Mouse (Mus musculus) heart, postnatal 0 days (tissue): Measurements from ENCODE around the gene Tgoln1. TPM values are rescaled to one million over a fixed set of nuclear protein-coding genes. Genes with fewer than 3 reads are reported as not detected.
A peak's percentile ranks its signal among the peaks of the same experiment; 100 is the strongest.

Experiments
- ATAC-seq: fragments of 200-750 bp; cut with Nextera tagmentation; 2 replicates; pipeline ENCODE4 v1.8.0; 2017; ENCODE audit warnings: low read depth, moderate number of reproducible peaks, moderate library complexity; ENCODE audit not compliant: insufficient read depth
- DNase-seq: peaks from one replicate; pipeline ENCODE4 v3.0.0-alpha.2; 2016; ENCODE audit warnings: low spot score
- H3K27ac ChIP-seq: fragments of 300-500 bp; sonication (generic); 2 replicates; pipeline ENCODE4 v1.5.1; 2014; ENCODE audit warnings: low read depth, mild to moderate bottlenecking
- H3K27me3 ChIP-seq: fragments of 300-500 bp; sonication (generic); 2 replicates; pipeline ENCODE4 v1.6.1; 2014; ENCODE audit warnings: low read length, mixed read lengths; ENCODE audit not compliant: control insufficient read depth, insufficient read depth
- H3K36me3 ChIP-seq: fragments of 300-500 bp; sonication (generic); replicated peaks from 2 replicates; pipeline ENCODE4 v1.6.1; 2014; ENCODE audit warnings: low read length, mixed read lengths; ENCODE audit not compliant: control insufficient read depth, insufficient read depth
- H3K4me1 ChIP-seq: fragments of 300-500 bp; sonication (generic); 2 replicates; pipeline ENCODE4 v1.6.1; 2014; ENCODE audit warnings: antibody characterized with exemption; ENCODE audit not compliant: control insufficient read depth, insufficient read depth
- H3K4me2 ChIP-seq: fragments of 300-500 bp; sonication (generic); 2 replicates; pipeline ENCODE4 v1.6.1; 2014; ENCODE audit warnings: low read depth, mild to moderate bottlenecking, low read length, moderate library complexity
- H3K4me3 ChIP-seq: fragments of 300-500 bp; sonication (generic); 2 replicates; pipeline ENCODE4 v1.5.1; 2014; ENCODE audit warnings: low read depth, low read length
- H3K9ac ChIP-seq: fragments of 300-500 bp; sonication (generic); replicated peaks from 2 replicates; pipeline ENCODE4 v1.6.1; 2014; ENCODE audit warnings: low read depth, low read length, mixed read lengths
- H3K9me3 ChIP-seq: fragments of 300-500 bp; sonication (generic); replicated peaks from 2 replicates; pipeline ENCODE4 v1.6.1; 2016; ENCODE audit warnings: low read length; ENCODE audit not compliant: control insufficient read depth
- CTCF ChIP-seq: IDR thresholded peaks from 2 replicates; pipeline ENCODE4 v1.5.1; 2016; ENCODE audit warnings: antibody characterized with exemption, control low read depth, low read depth
- EP300 ChIP-seq: IDR thresholded peaks from 2 replicates; pipeline ENCODE4 v1.6.1; 2016; ENCODE audit warnings: antibody characterized with exemption, low read depth
- WGBS: fragments of 180-500 bp; shearing (Covaris S2); extraction: QIAGEN DNeasy Blood & Tissue Kit; methylation state at CpG from one replicate; pipeline ENCODE4 v1.1.7; 2014; 5-methylcytosine and 5-hydroxymethylcytosine counted together
- polyA plus RNA-seq: library from polyadenylated mRNA; unstranded; fragments of >200 nt; fragmentation: Nextera tagmentation; extraction: Ambion mirVana; gene quantifications from 2 replicates; pipeline ENCODE4 v1.2.1, GENCODE M21; 2015
- total RNA-seq: library from RNA; depleted of rRNA; stranded (reverse); fragments of >200 nt; gene quantifications from 2 replicates; pipeline ENCODE4 v1.2.3, GENCODE M21; 2014; ENCODE audit warnings: low replicate concordance

The Tgoln1 gene
- total and polyA plus RNA-seq, 2 experiments from 2014 or later, result 16.4 to 21.3 TPM

DNA sequence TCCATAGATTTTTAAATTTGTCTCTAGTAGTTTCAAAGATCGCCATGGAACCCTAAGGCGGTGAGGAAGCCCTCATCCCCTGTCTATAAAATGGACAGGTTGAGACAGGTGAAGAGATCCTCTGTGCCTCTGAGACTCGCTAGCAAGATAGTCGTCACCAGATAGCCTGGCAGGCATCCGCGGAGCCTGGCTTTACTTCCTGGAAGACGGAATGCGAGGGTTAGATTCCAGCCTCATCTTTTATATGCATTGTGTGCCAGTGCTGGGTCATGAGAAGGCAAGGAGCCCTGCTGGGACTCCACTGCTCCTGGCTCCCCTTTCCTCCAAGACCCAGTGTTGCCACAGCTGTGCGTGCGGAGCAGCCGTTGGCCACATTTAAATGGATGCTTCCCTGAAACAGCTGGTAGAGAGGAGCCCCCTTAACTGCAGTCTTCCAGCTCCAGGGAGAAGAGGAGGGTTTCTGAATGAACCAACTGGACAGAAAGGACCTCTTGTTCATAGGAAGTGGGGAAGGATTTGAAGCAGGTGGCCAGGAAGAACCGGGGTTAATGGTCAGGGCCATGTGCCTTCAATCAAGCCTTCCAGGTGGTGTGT, 31.3 kb upstream of the Tgoln1 start:
- WGBS, result 59% methylated on average over 12 of the region's 12 CpGs
- TF ChIP-seq EP300, result no peak
- TF ChIP-seq CTCF, result no peak
- no peaks in the 10 kb centered on the region for H3K27me3 ChIP-seq
- no peaks in the 10 kb centered on the region for H3K4me1 ChIP-seq
- peak overlapping the region; percentile 14; the same call in 1 of the 2 replicates for H3K4me2 ChIP-seq
- no peaks in the 10 kb centered on the region for H3K36me3 ChIP-seq
- no peak overlapping the region for H3K4me3 ChIP-seq
- ATAC-seq (no peak), DNase-seq (no peak)
- no peak overlapping the region for H3K9ac ChIP-seq
- H3K27ac ChIP-seq, result peak overlapping the region; percentile 53
- H3K9me3 ChIP-seq, result no peaks in the 10 kb centered on the region

DNA sequence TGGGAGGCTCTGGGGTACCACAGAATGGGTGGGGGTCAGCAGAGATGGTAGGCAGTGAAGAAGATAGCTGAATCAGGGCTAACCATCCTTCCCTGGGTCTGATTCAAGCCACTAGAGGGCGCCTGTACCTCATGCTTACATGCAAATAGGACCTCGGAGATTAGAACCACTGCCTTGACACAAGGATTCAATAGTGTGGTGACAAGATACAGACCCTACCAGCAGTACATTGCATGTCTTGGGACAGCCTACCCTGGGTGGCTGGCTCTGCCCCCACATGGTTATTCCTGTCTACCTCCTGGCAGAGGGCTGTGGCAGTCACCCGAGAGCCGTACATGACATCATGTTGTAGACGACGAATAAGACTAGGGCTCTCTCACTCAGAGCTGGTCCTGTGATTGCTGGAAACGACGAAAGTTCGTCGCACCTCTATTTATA, 30.6 kb upstream of the Tgoln1 start:
- peak overlapping the region; percentile 53; the same call in 1 of the 2 replicates for H3K27ac ChIP-seq
- no peak overlapping the region for H3K4me3 ChIP-seq
- peak; percentile 91 for ATAC-seq
- TF ChIP-seq EP300 (no peak), CTCF (peak; percentile 83)
- H3K9ac ChIP-seq, result no peak overlapping the region
- H3K27me3 ChIP-seq, result no peaks in the 10 kb centered on the region
- peak; percentile 74 for DNase-seq
- peak overlapping the region; percentile 14; the same call in 1 of the 2 replicates for H3K4me2 ChIP-seq
- H3K9me3 ChIP-seq, result no peaks in the 10 kb centered on the region
- 18% methylated on average over 10 of the region's 10 CpGs for WGBS
- no peaks in the 10 kb centered on the region for H3K4me1 ChIP-seq
- H3K36me3 ChIP-seq, result no peaks in the 10 kb centered on the region

DNA sequence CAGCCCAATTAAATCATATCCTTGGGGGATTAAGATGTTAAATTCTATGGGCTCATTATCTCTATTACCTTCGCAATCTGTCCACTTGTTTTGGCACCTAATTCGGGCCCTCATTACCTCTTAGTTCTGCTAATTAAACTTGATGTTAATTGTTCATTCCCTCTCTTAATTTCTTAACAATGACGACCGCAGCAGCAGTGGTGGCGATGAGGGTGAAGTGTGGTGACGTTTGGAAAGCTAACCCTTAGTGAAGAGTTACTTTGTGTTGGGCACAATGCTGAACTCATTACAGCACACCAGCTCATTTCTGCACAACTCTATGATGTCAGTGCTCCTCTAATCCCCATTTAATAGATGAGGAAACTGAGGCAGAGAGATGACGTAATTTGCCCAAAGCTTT, 28.6 kb upstream of the Tgoln1 start:
- 89% methylated on average over 7 of the region's 7 CpGs for WGBS
- ATAC-seq, result no peak

DNA sequence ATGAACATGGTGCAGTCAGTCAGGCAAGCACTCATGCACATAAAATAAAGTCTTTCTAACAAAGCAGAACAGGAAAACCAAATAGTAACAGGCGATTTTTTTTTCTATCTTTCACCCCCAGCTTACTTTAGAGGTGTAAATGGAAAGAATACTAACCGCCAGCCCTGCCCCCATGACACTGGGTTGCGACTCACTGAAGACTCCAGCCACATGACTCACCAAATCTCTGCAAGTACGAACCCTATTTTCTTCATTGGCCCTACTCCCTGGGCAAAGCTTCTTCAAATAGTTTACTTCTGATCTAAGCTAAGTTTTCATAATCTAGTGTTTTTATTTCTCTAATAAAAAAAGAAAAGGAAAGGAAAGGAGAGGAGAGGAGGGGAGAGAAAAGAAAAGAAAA, 27.8 kb upstream of the Tgoln1 start:
- no peak for ATAC-seq
- no peak overlapping the region for H3K9ac ChIP-seq
- no peaks in the 10 kb centered on the region for H3K9me3 ChIP-seq
- H3K4me3 ChIP-seq, result no peak overlapping the region
- H3K4me1 ChIP-seq, result no peaks in the 10 kb centered on the region
- H3K36me3 ChIP-seq, result no peaks in the 10 kb centered on the region
- TF ChIP-seq EP300 (no peak), CTCF (no peak)
- no peak overlapping the region for H3K4me2 ChIP-seq
- 68% methylated on average over 4 of the region's 4 CpGs for WGBS
- DNase-seq, result no peak
- no peak overlapping the region for H3K27ac ChIP-seq
- H3K27me3 ChIP-seq, result no peaks in the 10 kb centered on the region

More for the DNA sequence above, 28.6 kb upstream of the Tgoln1 start:
- Histone ChIP-seq H3K27ac (no peak overlapping the region), H3K36me3 (no peaks in the 10 kb centered on the region), H3K9ac (no peak overlapping the region), H3K4me1 (no peaks in the 10 kb centered on the region), H3K27me3 (no peaks in the 10 kb centered on the region), H3K9me3 (no peaks in the 10 kb centered on the region), H3K4me2 (no peak overlapping the region), H3K4me3 (no peak overlapping the region)
- TF ChIP-seq EP300 (no peak), CTCF (no peak)
- DNase-seq, result no peak

DNA sequence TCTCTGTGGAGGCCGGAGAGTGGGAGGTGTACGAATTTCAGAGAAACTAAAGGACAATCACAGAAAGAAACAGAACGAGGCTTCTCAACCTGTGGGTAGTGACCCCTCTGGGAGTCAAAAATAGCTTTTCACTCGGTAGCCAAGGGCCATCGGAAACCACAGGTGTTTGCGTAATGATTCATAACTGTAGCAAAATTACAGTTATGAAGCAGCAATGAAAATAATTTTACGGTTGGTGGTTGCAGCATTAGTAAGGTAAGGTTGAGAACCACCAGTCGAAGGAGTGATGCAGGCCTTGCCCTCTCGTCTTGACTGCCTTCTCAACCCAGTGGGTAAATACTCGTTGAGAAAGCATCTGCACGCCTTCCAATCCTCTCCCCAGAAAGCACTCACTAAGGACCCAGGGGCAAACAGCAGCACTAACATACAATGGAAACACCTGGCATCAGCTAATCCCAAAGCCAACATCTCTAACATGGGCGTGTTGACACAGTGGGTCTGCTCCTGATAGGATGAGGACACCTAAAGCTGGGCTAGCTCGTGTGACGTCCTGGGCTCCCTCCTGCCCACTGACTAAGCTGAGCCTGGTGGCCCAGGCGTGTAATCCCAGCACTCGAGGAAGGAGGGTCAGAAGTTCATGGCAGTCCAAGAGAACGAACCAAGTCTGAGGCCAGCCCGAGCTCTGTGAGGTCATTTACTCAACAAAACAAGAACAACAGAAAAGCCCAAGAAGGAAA, 24.6 kb upstream of the Tgoln1 start:
- no peaks in the 10 kb centered on the region for H3K27me3 ChIP-seq
- no peak overlapping the region for H3K4me2 ChIP-seq
- no peaks in the 10 kb centered on the region for H3K9me3 ChIP-seq
- no peak for DNase-seq
- TF ChIP-seq CTCF (no peak), EP300 (no peak)
- H3K4me3 ChIP-seq, result no peak overlapping the region
- H3K9ac ChIP-seq, result no peak overlapping the region
- no peaks in the 10 kb centered on the region for H3K4me1 ChIP-seq
- ATAC-seq, result 0 out of 2 replicates have a peak, but pooled peaks have one; percentile 30
- H3K27ac ChIP-seq, result no peak overlapping the region
- no peaks in the 10 kb centered on the region for H3K36me3 ChIP-seq
- WGBS, result 75% methylated on average over 18 of the region's 18 CpGs
